ENCODE assay signal across 25 mouse cellular contexts in genomic region chr13:97088183-97088582, GRCm38 (mm10). TPM values are rescaled to one million over a fixed set of nuclear protein-coding genes. Genes with fewer than 3 reads are reported as not detected.
DNase-seq lines count a peak whose midpoint lies in the region; ATAC-seq and TF ChIP-seq lines count a peak whose summit lies in the region.
"Had no signal": no experiment of that assay in that cellular context is flagged by ENCODE, and none has a peak within 500 bp of the region (broad histone marks: within the 10 kb centered on the region; RNA-seq: fewer than 3 reads in every experiment).

No protein-coding gene starts in this region.

- DNase-seq in embryonic facial prominence, embryonic 14.5 days (ENCODE audit: low spot score), result peak; percentile 75
- DNase-seq in embryonic facial prominence, embryonic 10.5 days (ENCODE audit: low spot score), result no peak
- DNase-seq in left cerebral cortex, postnatal 4 days, result peak; percentile 5
- no peak for DNase-seq in left cerebral cortex, postnatal 14 days (ENCODE audit: low spot score in 2 of 2)
- DNase-seq in brain, embryonic 14.5 days (ENCODE audit: low read depth), result peak; percentile 11
- peak; percentile 61 for DNase-seq in retina, postnatal 7 days (ENCODE audit: low read depth, low spot score)
- no peak for DNase-seq in c-Kit-positive CD71-positive TER-119-positive erythroid progenitor cells, embryonic 14.5 days (ENCODE audit: low spot score)
- no peak for DNase-seq in thymus, adult 18-20 months
- DNase-seq: adrenal gland, adult 8-10 months; cerebellum, adult 11-12 months; cerebellum, adult 9-11 months; gastrocnemius, postnatal 25 days; heart, postnatal 4 days had no signal

- ATAC-seq in embryonic facial prominence, embryonic 14.5 days (ENCODE audit: low read depth), result 0 out of 2 replicates have a peak, but pooled peaks have one; percentile 41
- ATAC-seq: forebrain, embryonic 16.5 days; intestine, embryonic 15.5 days had no signal

- TF ChIP-seq POLR2A in brain, embryonic 14.5 days (IDR thresholded peaks at IDR 0.05; ENCODE audit: borderline replicate concordance, extremely low read depth, insufficient read depth, insufficient read length, poor library complexity, severe bottlenecking), result no peak

- 86% methylated on average over 3 of the region's 3 CpGs for WGBS in embryonic facial prominence, embryonic 14.5 days
- 71% methylated on average over 3 of the region's 3 CpGs for WGBS in embryonic facial prominence, embryonic 10.5 days

- no peaks in the 10 kb centered on the region for H3K27me3 ChIP-seq in embryonic facial prominence, embryonic 14.5 days (replicated peaks; ENCODE audit: control insufficient read depth, insufficient read depth, low read length)
- no peaks in the 10 kb centered on the region for H3K27me3 ChIP-seq in embryonic facial prominence, embryonic 10.5 days (replicated peaks; ENCODE audit: low read depth, poor library complexity, severe bottlenecking)
- H3K27me3 ChIP-seq: forebrain, embryonic 12.5 days; heart, embryonic 13.5 days; hindbrain, embryonic 12.5 days; intestine, embryonic 15.5 days had no signal

- no peak overlapping the region for H3K9ac ChIP-seq in embryonic facial prominence, embryonic 14.5 days (ENCODE audit: low read depth, low read length)
- H3K9ac ChIP-seq: forebrain, embryonic 12.5 days; heart, embryonic 13.5 days; hindbrain, embryonic 12.5 days; intestine, embryonic 15.5 days had no signal

- H3K4me1 ChIP-seq in embryonic facial prominence, embryonic 14.5 days (ENCODE audit: control insufficient read depth, insufficient read depth, low read length), result no peaks in the 10 kb centered on the region
- H3K4me1 ChIP-seq in embryonic facial prominence, embryonic 10.5 days, result no peaks in the 10 kb centered on the region
- H3K4me1 ChIP-seq: intestine, embryonic 15.5 days had no signal

- no peak for TF ChIP-seq CTCF in brain, embryonic 14.5 days (IDR thresholded peaks at IDR 0.05; ENCODE audit: borderline replicate concordance, extremely low read depth, insufficient read depth, insufficient read length)

- intact Hi-C loops in left cerebral cortex, postnatal 4 days (cut with DNase I), result no loop called here
- intact Hi-C loops in left cerebral cortex, postnatal 14 days (cut with DNase I), result no loop called here

- no peaks in the 10 kb centered on the region for H3K9me3 ChIP-seq in embryonic facial prominence, embryonic 14.5 days (ENCODE audit: control insufficient read depth, low read length)
- H3K9me3 ChIP-seq in embryonic facial prominence, embryonic 10.5 days, result no peaks in the 10 kb centered on the region
- H3K9me3 ChIP-seq: forebrain, embryonic 12.5 days; heart, embryonic 13.5 days; hindbrain, embryonic 12.5 days; intestine, embryonic 15.5 days had no signal

- H3K36me3 ChIP-seq in embryonic facial prominence, embryonic 14.5 days (ENCODE audit: control insufficient read depth, insufficient read depth, low read length), result no peaks in the 10 kb centered on the region
- H3K36me3 ChIP-seq in embryonic facial prominence, embryonic 10.5 days (replicated peaks), result no peaks in the 10 kb centered on the region
- H3K36me3 ChIP-seq: forebrain, embryonic 12.5 days; heart, embryonic 13.5 days; hindbrain, embryonic 12.5 days; intestine, embryonic 15.5 days had no signal

- H3K4me2 ChIP-seq in embryonic facial prominence, embryonic 14.5 days (ENCODE audit: low read depth, low read length), result no peak overlapping the region
- H3K4me2 ChIP-seq: forebrain, embryonic 12.5 days; heart, embryonic 13.5 days; hindbrain, embryonic 12.5 days; intestine, embryonic 15.5 days had no signal

- no peak overlapping the region for H3K4me3 ChIP-seq in embryonic facial prominence, embryonic 14.5 days (ENCODE audit: low read depth, low read length)
- no peak overlapping the region for H3K4me3 ChIP-seq in embryonic facial prominence, embryonic 10.5 days
- H3K4me3 ChIP-seq: forebrain, embryonic 12.5 days; heart, embryonic 13.5 days; hindbrain, embryonic 12.5 days; intestine, embryonic 15.5 days had no signal

- no peak overlapping the region for H3K27ac ChIP-seq in embryonic facial prominence, embryonic 14.5 days (replicated peaks; ENCODE audit: low read depth, low read length)
- H3K27ac ChIP-seq in embryonic facial prominence, embryonic 10.5 days (replicated peaks), result no peak overlapping the region
- H3K27ac ChIP-seq: forebrain, embryonic 12.5 days; heart, embryonic 13.5 days; hindbrain, embryonic 12.5 days; intestine, embryonic 15.5 days had no signal

RNA-seq across cellular contexts. Expression of gene Gm6169, which starts 10.9 kb away (rescaled TPM):
- 3.6 and 5.4 TPM in 2 replicates for polyA plus RNA-seq in embryonic facial prominence, embryonic 14.5 days (2014; fragmentation: Nextera tagmentation; extraction: Ambion mirVana)
- polyA plus RNA-seq in embryonic facial prominence, embryonic 10.5 days (2016; fragmentation: Nextera tagmentation; extraction: Ambion mirVana), result 0.66 and 2.0 TPM in 2 replicates
- total RNA-seq in left cerebral cortex, postnatal 4 days (2021), result 1 to 10 TPM in 1 of 2 experiments, not detected in 1; 6.2 TPM
- total RNA-seq in left cerebral cortex, postnatal 14 days (2021), result 1 to 10 TPM in 1 of 2 experiments, not detected in 1; 1.9 TPM
- 0.21 and 0.94 TPM in 2 replicates for polyA plus RNA-seq in brain, embryonic 14.5 days (2012; rRNA removed)

RNA-seq across cellular contexts. Expression of gene Fam169a, which starts 21.1 kb away (rescaled TPM):
- polyA plus RNA-seq in embryonic facial prominence, embryonic 14.5 days (2014; fragmentation: Nextera tagmentation; extraction: Ambion mirVana), result 3.0 and 3.2 TPM in 2 replicates
- polyA plus RNA-seq in embryonic facial prominence, embryonic 10.5 days (2016; fragmentation: Nextera tagmentation; extraction: Ambion mirVana), result 8.5 and 9.6 TPM in 2 replicates
- total RNA-seq in left cerebral cortex, postnatal 4 days (2021), result 10 to 100 TPM; 36.6 to 38.4 TPM
- total RNA-seq in left cerebral cortex, postnatal 14 days (2021), result 10 to 100 TPM; 43.5 to 44.5 TPM
- 10.6 and 17.0 TPM in 2 replicates for polyA plus RNA-seq in brain, embryonic 14.5 days (2012; rRNA removed)
- total RNA-seq: gastrocnemius, postnatal 25 days had no signal

RNA-seq across cellular contexts. Expression of gene Gfm2, which starts 49.6 kb away (rescaled TPM):
- 21.7 and 23.1 TPM in 2 replicates for polyA plus RNA-seq in embryonic facial prominence, embryonic 14.5 days (2014; fragmentation: Nextera tagmentation; extraction: Ambion mirVana)
- 40.9 and 43.5 TPM in 2 replicates for polyA plus RNA-seq in embryonic facial prominence, embryonic 10.5 days (2016; fragmentation: Nextera tagmentation; extraction: Ambion mirVana)
- total RNA-seq in left cerebral cortex, postnatal 4 days (2021), result 10 to 100 TPM; 23.4 to 24.1 TPM
- 10 to 100 TPM; 26.6 to 27.6 TPM for total RNA-seq in left cerebral cortex, postnatal 14 days (2021)
- 34.5 and 35.4 TPM in 2 replicates for polyA plus RNA-seq in brain, embryonic 14.5 days (2012; rRNA removed)

RNA-seq across cellular contexts. Expression of gene Nsa2, which starts 49.6 kb away (rescaled TPM):
- 74.3 and 77.3 TPM in 2 replicates for polyA plus RNA-seq in embryonic facial prominence, embryonic 14.5 days (2014; fragmentation: Nextera tagmentation; extraction: Ambion mirVana)
- 64.1 and 66.6 TPM in 2 replicates for polyA plus RNA-seq in embryonic facial prominence, embryonic 10.5 days (2016; fragmentation: Nextera tagmentation; extraction: Ambion mirVana)
- total RNA-seq in left cerebral cortex, postnatal 4 days (2021), result 10 to 100 TPM; 71.6 to 76.4 TPM
- 10 to 100 TPM; 38.2 to 44.6 TPM for total RNA-seq in left cerebral cortex, postnatal 14 days (2021)
- 59.7 and 76.7 TPM in 2 replicates for polyA plus RNA-seq in brain, embryonic 14.5 days (2012; rRNA removed)

RNA-seq across cellular contexts. Expression of gene 1700029F12Rik, which starts 54.0 kb away (rescaled TPM):
- polyA plus RNA-seq in embryonic facial prominence, embryonic 14.5 days (2014; fragmentation: Nextera tagmentation; extraction: Ambion mirVana), result not detected in 2 replicates
- polyA plus RNA-seq in embryonic facial prominence, embryonic 10.5 days (2016; fragmentation: Nextera tagmentation; extraction: Ambion mirVana), result not detected in 2 replicates
- not detected for total RNA-seq in left cerebral cortex, postnatal 4 days (2021)
- not detected for total RNA-seq in left cerebral cortex, postnatal 14 days (2021)
- not detected in 2 replicates for polyA plus RNA-seq in brain, embryonic 14.5 days (2012; rRNA removed)
- total RNA-seq: adrenal gland, adult 8-10 months; adrenal gland, postnatal 36 days; gastrocnemius, adult 18-20 months; gastrocnemius, postnatal 25 days; granulocyte monocyte progenitor cell, adult 5-6 weeks; heart, postnatal 4 days had no signal
- polyA plus RNA-seq: C2C12; embryonic facial prominence, embryonic 11.5 days; forebrain, embryonic 12.5 days; forebrain, embryonic 16.5 days; frontal cortex, adult 2 months; heart, embryonic 13.5 days; heart, postnatal 0 days; hindbrain, embryonic 12.5 days; intestine, embryonic 15.5 days had no signal

Comparison
In these comparisons a context has a peak if more than half of its experiments do, and no peak if none do; other contexts are left out.
1. DNase-seq: peak in embryonic facial prominence, embryonic 14.5 days (single experiment), left cerebral cortex, postnatal 4 days (single experiment), brain, embryonic 14.5 days (single experiment) and retina, postnatal 7 days (single experiment); none in embryonic facial prominence, embryonic 10.5 days (single experiment), left cerebral cortex, postnatal 14 days (0 of 2), c-Kit-positive CD71-positive TER-119-positive erythroid progenitor cells, embryonic 14.5 days (single experiment) and thymus, adult 18-20 months (0 of 2).